Mouse (Mus musculus): ENCODE results near the gene Supt20. TPM values are rescaled to one million over a fixed set of nuclear protein-coding genes. Genes with fewer than 3 reads are reported as not detected.

Supt20 gene
- total RNA-seq, 1 experiment from 2014 or later, result 167 TPM

Other genes starting within 250 kb of the Supt20 start
- gene Gm21958, start 21.5 kb downstream of the Supt20 start, total RNA-seq (2017), result 1.2 TPM in 1 of 2 replicates, not detected in the other
- 75.8 and 93.7 TPM in 2 replicates for gene Exosc8, start 42.6 kb downstream of the Supt20 start, total RNA-seq (2017)
- gene Alg5, start 42.7 kb downstream of the Supt20 start, total RNA-seq (2017), result 21.2 and 23.9 TPM in 2 replicates
- not detected in 2 replicates for gene Smad9, start 62.8 kb downstream of the Supt20 start, total RNA-seq (2017)
- 62.1 and 64.8 TPM in 2 replicates for gene Rfxap, start 115.0 kb downstream of the Supt20 start, total RNA-seq (2017)
- gene Sertm1, start 223.1 kb downstream of the Supt20 start, total RNA-seq (2017), result not detected in 2 replicates

All from neutrophil, adult 5-6 weeks (primary cell).